Mouse (Mus musculus): Measurements from ENCODE around the gene Tst.

DNA sequence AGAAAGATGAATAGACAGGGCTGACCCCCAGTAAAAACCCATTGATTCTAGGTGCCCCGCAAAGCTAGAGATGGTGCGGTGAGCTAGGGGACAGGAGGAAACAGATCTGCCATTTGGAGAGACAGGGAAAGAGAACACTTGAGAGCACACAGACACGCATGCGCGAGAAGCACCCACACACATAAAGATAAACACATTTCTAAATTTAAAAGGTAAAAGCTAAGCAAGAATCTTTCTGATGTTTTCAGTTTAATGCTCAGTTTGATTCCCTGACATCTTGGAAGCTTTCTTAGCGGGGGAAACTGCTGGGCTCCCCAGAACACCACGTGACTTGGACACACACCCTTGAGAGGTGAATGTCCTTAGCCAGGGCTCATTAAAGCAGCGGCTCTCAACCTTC is 38.8 kb downstream of the Tst start:
- TF ChIP-seq POLR2A (IDR thresholded peaks at IDR 0.05; ENCODE audit: low read depth, low read length): no peak
- TF ChIP-seq CTCF (conservative IDR thresholded peaks at IDR 0.05; ENCODE audit: insufficient read depth, insufficient read length, low read depth, low read length): no peak

Data from kidney, adult 2 months (tissue).